Mouse (Mus musculus) G1E (cell line): ENCODE measurements around the gene Gdi1.

Experiments used
- CTCF ChIP-seq: IDR thresholded peaks from 2 replicates; pipeline ENCODE4 v1.5.1; 2012; ENCODE audit warnings: low read depth, low read length, inconsistent platforms, mixed read lengths
- GATA1 ChIP-seq: IDR thresholded peaks from 2 replicates; pipeline ENCODE4 v1.6.1; 2012; ENCODE audit warnings: borderline replicate concordance, low read length, inconsistent platforms, mixed read lengths
- POLR2AphosphoS5 ChIP-seq: IDR thresholded peaks from 2 replicates; pipeline ENCODE4 v1.6.1; 2012; ENCODE audit warnings: low read depth, low read length, inconsistent platforms; ENCODE audit not compliant: insufficient replicate concordance
- TAL1 ChIP-seq: conservative IDR thresholded peaks from 2 replicates; pipeline ENCODE4 v1.6.1; 2012; ENCODE audit warnings: low read depth, low read length, inconsistent platforms, mixed read lengths

- no peak for TF ChIP-seq CTCF
- no peak for TF ChIP-seq GATA1
- no peak for TF ChIP-seq TAL1
- no peak for TF ChIP-seq POLR2AphosphoS5
Observed at GRCm38 (mm10) chrX:74296538-74297448, 8.0 kb upstream of the Gdi1 start, which contains the start of gene Atp6ap1.
